Comparison of ENCODE assay signal across 30 mouse cellular contexts in genomic region chr11:24293209-24293608, GRCm38 (mm10).
DNase-seq lines count a peak whose midpoint lies in the region; ATAC-seq lines count a peak whose summit lies in the region.
"Had no signal": no experiment of that assay in that cellular context is flagged by ENCODE, and none has a peak within 500 bp of the region (broad histone marks: within the 10 kb centered on the region; RNA-seq: fewer than 3 reads in every experiment).

No protein-coding gene starts in this region.

- peaks cover 34% of the 10 kb centered on the region for H3K4me1 ChIP-seq in hindbrain, embryonic 10.5 days (replicated peaks)
- H3K4me1 ChIP-seq in hindbrain, embryonic 14.5 days (replicated peaks; ENCODE audit: control insufficient read depth, insufficient read depth, low read length): no peaks in the 10 kb centered on the region
- H3K4me1 ChIP-seq in embryonic facial prominence, embryonic 13.5 days: peaks cover 36% of the 10 kb centered on the region
- peaks cover 19% of the 10 kb centered on the region for H3K4me1 ChIP-seq in intestine, embryonic 15.5 days (replicated peaks)
- H3K4me1 ChIP-seq in limb, embryonic 15.5 days: peaks cover 32% of the 10 kb centered on the region
- H3K4me1 ChIP-seq in forebrain, embryonic 14.5 days (ENCODE audit: control insufficient read depth, insufficient read depth, low read length): peaks cover 13% of the 10 kb centered on the region; the same call in 1 of the 2 replicates
- H3K4me1 ChIP-seq: liver, embryonic 15.5 days had no signal

- H3K4me3 ChIP-seq in hindbrain, embryonic 10.5 days: no peak overlapping the region
- no peak overlapping the region for H3K4me3 ChIP-seq in hindbrain, embryonic 14.5 days (replicated peaks; ENCODE audit: low read length)
- no peak overlapping the region for H3K4me3 ChIP-seq in embryonic facial prominence, embryonic 13.5 days
- no peak overlapping the region for H3K4me3 ChIP-seq in intestine, embryonic 15.5 days (replicated peaks)
- no peak overlapping the region for H3K4me3 ChIP-seq in limb, embryonic 15.5 days
- H3K4me3 ChIP-seq in forebrain, embryonic 14.5 days (ENCODE audit: low read depth, low read length): no peak overlapping the region
- H3K4me3 ChIP-seq: forebrain, embryonic 10.5 days; gastrocnemius, adult 2 months; heart, embryonic 10.5 days; heart, embryonic 15.5 days; hindbrain, embryonic 12.5 days; layer of hippocampus, adult 2 months; liver, embryonic 15.5 days; myocyte; neural tube, embryonic 12.5 days had no signal

- no peak overlapping the region for H3K9ac ChIP-seq in hindbrain, embryonic 14.5 days
- no peak overlapping the region for H3K9ac ChIP-seq in embryonic facial prominence, embryonic 13.5 days
- no peak overlapping the region for H3K9ac ChIP-seq in intestine, embryonic 15.5 days
- H3K9ac ChIP-seq in limb, embryonic 15.5 days: no peak overlapping the region
- H3K9ac ChIP-seq in forebrain, embryonic 14.5 days (ENCODE audit: low read length): no peak overlapping the region
- H3K9ac ChIP-seq: heart, embryonic 15.5 days; hindbrain, embryonic 12.5 days; liver, embryonic 15.5 days; neural tube, embryonic 12.5 days had no signal

- H3K36me3 ChIP-seq in hindbrain, embryonic 10.5 days: no peaks in the 10 kb centered on the region
- H3K36me3 ChIP-seq in hindbrain, embryonic 14.5 days (replicated peaks; ENCODE audit: control insufficient read depth, insufficient read depth): no peaks in the 10 kb centered on the region
- H3K36me3 ChIP-seq in embryonic facial prominence, embryonic 13.5 days: no peaks in the 10 kb centered on the region
- no peaks in the 10 kb centered on the region for H3K36me3 ChIP-seq in intestine, embryonic 15.5 days
- H3K36me3 ChIP-seq in limb, embryonic 15.5 days: no peaks in the 10 kb centered on the region
- H3K36me3 ChIP-seq in forebrain, embryonic 14.5 days (ENCODE audit: control insufficient read depth, insufficient read depth, low read length): no peaks in the 10 kb centered on the region
- H3K36me3 ChIP-seq: forebrain, embryonic 10.5 days; heart, embryonic 10.5 days; heart, embryonic 15.5 days; hindbrain, embryonic 12.5 days; liver, embryonic 15.5 days; neural tube, embryonic 12.5 days had no signal

- no peaks in the 10 kb centered on the region for H3K9me3 ChIP-seq in hindbrain, embryonic 10.5 days
- H3K9me3 ChIP-seq in hindbrain, embryonic 14.5 days (ENCODE audit: control insufficient read depth, low read length): no peaks in the 10 kb centered on the region
- no peaks in the 10 kb centered on the region for H3K9me3 ChIP-seq in embryonic facial prominence, embryonic 13.5 days
- no peaks in the 10 kb centered on the region for H3K9me3 ChIP-seq in intestine, embryonic 15.5 days
- no peaks in the 10 kb centered on the region for H3K9me3 ChIP-seq in limb, embryonic 15.5 days
- H3K9me3 ChIP-seq in forebrain, embryonic 14.5 days (replicated peaks; ENCODE audit: control insufficient read depth, low read length): no peaks in the 10 kb centered on the region
- H3K9me3 ChIP-seq: forebrain, embryonic 10.5 days; heart, embryonic 10.5 days; heart, embryonic 15.5 days; hindbrain, embryonic 12.5 days; liver, embryonic 15.5 days; neural tube, embryonic 12.5 days had no signal

- peaks cover 18% of the 10 kb centered on the region for H3K27me3 ChIP-seq in hindbrain, embryonic 10.5 days (ENCODE audit: insufficient read depth, poor library complexity, severe bottlenecking)
- no peaks in the 10 kb centered on the region for H3K27me3 ChIP-seq in hindbrain, embryonic 14.5 days (ENCODE audit: control insufficient read depth, insufficient read depth, low read length)
- H3K27me3 ChIP-seq in embryonic facial prominence, embryonic 13.5 days: no peaks in the 10 kb centered on the region
- no peaks in the 10 kb centered on the region for H3K27me3 ChIP-seq in intestine, embryonic 15.5 days (replicated peaks)
- no peaks in the 10 kb centered on the region for H3K27me3 ChIP-seq in limb, embryonic 15.5 days
- H3K27me3 ChIP-seq in forebrain, embryonic 14.5 days (replicated peaks; ENCODE audit: control insufficient read depth, insufficient read depth, low read length): no peaks in the 10 kb centered on the region
- H3K27me3 ChIP-seq: heart, embryonic 15.5 days; hindbrain, embryonic 12.5 days; liver, embryonic 15.5 days had no signal

- 80% methylated on average over 3 of the region's 3 CpGs for WGBS in hindbrain, embryonic 10.5 days
- WGBS in hindbrain, embryonic 14.5 days: 71% methylated on average over 3 of the region's 3 CpGs
- 74% methylated on average over 3 of the region's 3 CpGs for WGBS in embryonic facial prominence, embryonic 13.5 days
- 49% methylated on average over 3 of the region's 3 CpGs for WGBS in intestine, embryonic 15.5 days
- 67% methylated on average over 3 of the region's 3 CpGs for WGBS in limb, embryonic 15.5 days
- WGBS in forebrain, embryonic 14.5 days: 84% methylated on average over 3 of the region's 3 CpGs

- no peak for ATAC-seq in hindbrain, embryonic 14.5 days (ENCODE audit: low FRiP score)
- no peak for ATAC-seq in embryonic facial prominence, embryonic 13.5 days (ENCODE audit: insufficient number of reproducible peaks, insufficient read depth, low FRiP score, low TSS enrichment, low read depth)
- ATAC-seq in intestine, embryonic 15.5 days: peak; percentile 66
- ATAC-seq in limb, embryonic 15.5 days (ENCODE audit: insufficient number of reproducible peaks, low FRiP score, low TSS enrichment, low read depth): no peak
- ATAC-seq in forebrain, embryonic 14.5 days: no peak
- ATAC-seq: forebrain, embryonic 16.5 days had no signal

- no peak overlapping the region for H3K4me2 ChIP-seq in hindbrain, embryonic 14.5 days (replicated peaks)
- H3K4me2 ChIP-seq in embryonic facial prominence, embryonic 13.5 days: no peak overlapping the region
- no peak overlapping the region for H3K4me2 ChIP-seq in intestine, embryonic 15.5 days (replicated peaks)
- no peak overlapping the region for H3K4me2 ChIP-seq in limb, embryonic 15.5 days
- no peak overlapping the region for H3K4me2 ChIP-seq in forebrain, embryonic 14.5 days (ENCODE audit: low read length)
- H3K4me2 ChIP-seq: heart, embryonic 15.5 days; hindbrain, embryonic 12.5 days; liver, embryonic 15.5 days; midbrain, embryonic 11.5 days; neural tube, embryonic 12.5 days had no signal

- DNase-seq in hindbrain, embryonic 10.5 days (ENCODE audit: low spot score): no peak
- no peak for DNase-seq in hindbrain, embryonic 14.5 days (ENCODE audit: low spot score)
- DNase-seq in right cerebral cortex, postnatal 14 days: no peak
- DNase-seq in urinary bladder, postnatal 36 days (ENCODE audit: low spot score in 2 of 2): no peak
- DNase-seq in forebrain, embryonic 14.5 days (ENCODE audit: low spot score): no peak
- DNase-seq: adrenal gland, postnatal 14 days; cerebellum, adult 11 months; cerebellum, adult 9-11 months; embryo, embryonic 11 days; gastrocnemius, adult 2 months; kidney, adult 2 months; kidney, postnatal 36 days; lung, postnatal 10 days; right cerebral cortex, adult 18-20 months; right cerebral cortex, postnatal 4 days; thymus, adult 2 months; thymus, postnatal 36 days had no signal

- peak overlapping the region; percentile 0; the same call in 1 of the 2 replicates for H3K27ac ChIP-seq in hindbrain, embryonic 10.5 days
- H3K27ac ChIP-seq in hindbrain, embryonic 14.5 days: no peak overlapping the region
- peak overlapping the region; percentile 68 for H3K27ac ChIP-seq in embryonic facial prominence, embryonic 13.5 days
- H3K27ac ChIP-seq in intestine, embryonic 15.5 days: no peak overlapping the region
- peak overlapping the region; percentile 18; the same call in 1 of the 2 replicates for H3K27ac ChIP-seq in limb, embryonic 15.5 days
- H3K27ac ChIP-seq in forebrain, embryonic 14.5 days (ENCODE audit: low read depth, low read length): no peak overlapping the region
- H3K27ac ChIP-seq: forebrain, embryonic 10.5 days; gastrocnemius, adult 2 months; heart, embryonic 10.5 days; heart, embryonic 15.5 days; hindbrain, embryonic 12.5 days; layer of hippocampus, adult 2 months; liver, embryonic 15.5 days; neural tube, embryonic 12.5 days had no signal

Comparison
In these comparisons a context has a peak if more than half of its experiments do, and no peak if none do; other contexts are left out.
1. H3K27ac ChIP-seq: peak in hindbrain, embryonic 10.5 days (single experiment), embryonic facial prominence, embryonic 13.5 days (single experiment) and limb, embryonic 15.5 days (single experiment); none in hindbrain, embryonic 14.5 days (single experiment), intestine, embryonic 15.5 days (single experiment) and forebrain, embryonic 14.5 days (single experiment).